Mouse (Mus musculus): ENCODE results near the gene Emilin2.

Gene Emilin2

GRCm38 (mm10) chr17:71260658-71261057, 51.1 kb downstream of the Emilin2 start:
- DNase-seq, result no peak

DNA sequence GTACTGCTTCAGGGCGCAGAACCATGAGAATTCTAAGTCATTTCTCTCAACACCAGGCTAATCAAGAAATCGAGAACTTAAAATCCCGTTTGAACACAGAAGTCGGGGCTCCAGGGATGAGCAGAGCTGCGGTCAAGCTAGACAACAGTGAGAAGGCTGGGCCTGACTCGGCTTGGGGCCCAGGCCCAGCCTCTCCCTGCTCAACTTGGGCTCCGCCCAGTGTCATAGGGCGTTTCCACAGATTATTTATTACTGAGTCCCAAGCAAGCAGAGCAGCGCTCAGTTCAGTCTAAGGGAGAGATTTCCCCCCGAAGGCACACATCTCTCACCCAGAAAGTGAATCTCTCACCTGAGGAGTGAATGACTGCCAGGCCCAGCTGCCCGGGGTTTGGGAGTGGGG, 52.1 kb downstream of the Emilin2 start:
- DNase-seq, result peak; percentile 73

- DNase-seq, result peak; percentile 34
Measured at GRCm38 (mm10) chr17:71256806-71257536, 54.8 kb downstream of the Emilin2 start.

DNA sequence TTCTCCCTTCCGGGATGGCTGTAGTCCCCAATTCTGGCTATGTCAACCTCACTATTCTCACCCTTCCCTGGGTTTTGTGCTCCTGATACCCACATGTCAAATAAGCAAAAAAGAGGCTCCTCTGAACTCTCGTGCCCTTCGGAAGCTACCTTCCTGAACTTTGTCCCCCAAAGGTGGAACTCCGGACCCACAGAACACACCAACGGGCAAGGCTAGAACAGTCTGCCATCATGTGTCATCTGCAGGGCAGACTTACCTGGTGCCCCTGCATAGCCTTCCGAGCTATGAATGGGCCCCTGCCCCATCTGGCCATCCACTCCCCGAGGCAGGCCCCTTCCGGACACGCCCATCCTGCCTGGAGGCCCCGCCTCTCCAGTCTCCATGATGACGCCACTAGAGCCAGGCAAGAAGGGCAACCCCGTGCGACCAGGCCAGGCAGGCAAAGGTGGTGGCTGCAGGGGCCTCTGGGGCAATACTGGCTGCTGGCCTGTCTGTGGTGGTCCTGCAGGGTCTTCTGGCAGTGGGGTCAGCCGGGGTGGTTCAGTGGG, 55.6 kb downstream of the Emilin2 start:
- DNase-seq, result no peak

DNA sequence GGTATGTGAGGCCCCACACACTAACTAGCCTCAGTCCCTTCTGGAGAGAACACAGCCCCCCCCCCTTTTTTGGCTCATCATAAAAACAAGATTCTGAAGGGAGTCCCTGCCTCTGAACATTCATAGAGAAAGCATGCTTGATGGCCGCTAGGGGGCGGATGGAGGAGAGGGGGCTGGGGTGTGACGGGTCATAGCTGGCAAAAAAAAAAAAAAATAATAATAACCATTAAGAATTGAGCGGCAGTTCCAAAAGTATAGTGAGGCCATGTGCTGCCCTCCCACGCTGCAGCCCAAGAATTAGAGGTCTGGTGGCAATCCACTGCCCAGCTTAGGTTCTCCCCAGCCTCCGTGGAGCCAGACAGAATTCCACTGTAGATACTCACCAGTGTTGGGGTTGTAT, 57.0 kb downstream of the Emilin2 start:
- DNase-seq, result peak; percentile 34

DNA sequence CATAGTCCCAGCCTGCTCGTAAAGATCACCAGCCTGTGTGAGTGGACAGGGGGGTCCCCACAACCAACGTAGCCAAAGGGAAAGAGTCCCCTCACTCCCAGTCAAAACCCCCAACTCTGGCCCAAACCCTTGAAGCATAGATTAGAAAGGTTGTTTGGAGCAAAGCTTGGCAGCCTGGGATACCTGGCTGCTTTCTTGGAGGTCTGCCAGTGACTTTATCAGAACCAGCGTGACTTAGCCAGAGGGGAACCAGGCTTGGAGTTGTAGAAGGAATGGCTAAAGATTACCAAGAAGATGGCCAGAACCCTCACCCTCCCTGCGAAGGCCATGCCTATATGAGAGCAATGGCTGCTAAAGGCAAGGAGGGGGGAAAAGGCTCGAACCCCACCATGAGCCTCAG, 57.7 kb downstream of the Emilin2 start:
- peak; percentile 40 for DNase-seq

DNA sequence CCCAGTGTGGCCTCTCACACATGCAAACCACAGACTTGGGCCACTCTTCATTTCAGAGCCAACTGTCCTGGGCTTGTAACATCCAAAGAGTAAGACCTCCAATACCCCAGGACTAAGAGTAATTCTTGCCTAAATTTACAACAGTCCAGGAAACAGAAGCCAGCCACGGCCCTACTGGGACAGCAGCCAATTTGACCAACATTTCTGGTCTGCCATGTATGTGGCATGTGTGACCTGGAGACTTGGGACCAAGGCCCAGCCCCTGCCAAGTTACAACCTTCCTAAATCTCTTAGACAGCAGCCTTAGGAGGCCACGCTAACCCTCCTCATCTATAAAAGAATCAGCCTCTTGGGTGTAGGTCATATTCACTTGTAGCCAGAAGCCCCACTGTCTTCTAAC, 58.4 kb downstream of the Emilin2 start:
- DNase-seq, result no peak

DNA sequence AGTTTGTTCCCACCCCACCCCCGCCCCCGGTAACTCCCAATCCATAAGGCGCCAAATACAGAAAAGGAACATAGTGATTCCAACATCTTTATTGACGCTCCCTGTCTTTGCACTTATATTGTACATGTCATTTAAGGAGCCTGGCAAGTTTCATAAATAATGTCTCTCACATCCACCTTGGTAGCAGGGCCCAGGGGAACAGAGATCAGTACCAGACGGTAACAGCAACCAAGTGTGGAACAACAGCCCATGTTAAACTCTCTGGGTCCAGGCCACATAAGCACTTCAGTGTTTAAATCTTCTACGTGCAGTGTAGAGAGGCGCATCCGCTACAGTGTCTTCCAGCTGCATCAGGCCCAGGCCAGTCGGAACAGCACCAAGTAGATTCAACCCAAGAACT, 59.7 kb downstream of the Emilin2 start:
- DNase-seq, result no peak

- no peak for DNase-seq
Measured at GRCm38 (mm10) chr17:71251601-71252001, 60.2 kb downstream of the Emilin2 start.

GRCm38 (mm10) chr17:71250819-71251600, 60.8 kb downstream of the Emilin2 start:
- DNase-seq, result peak; percentile 72

DNA sequence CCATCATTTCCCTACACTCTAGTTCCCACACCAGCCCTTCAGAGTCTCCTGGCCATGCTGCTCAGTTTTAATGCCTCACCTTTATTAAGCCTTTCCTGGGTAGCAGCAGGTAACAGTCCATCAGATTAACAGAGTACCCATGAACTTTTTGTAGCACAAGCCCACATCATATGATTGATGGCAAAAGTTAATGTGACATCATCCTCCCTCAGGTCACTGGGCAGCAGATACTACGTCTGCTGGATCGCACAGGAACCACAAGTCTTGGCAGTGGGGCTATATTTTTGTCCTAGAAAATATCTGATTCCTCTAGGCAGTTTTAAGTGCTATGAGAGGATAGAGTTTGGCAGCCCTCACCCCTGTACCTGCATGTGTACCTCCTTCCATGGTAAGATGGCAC, 61.7 kb downstream of the Emilin2 start:
- no peak for DNase-seq

DNA sequence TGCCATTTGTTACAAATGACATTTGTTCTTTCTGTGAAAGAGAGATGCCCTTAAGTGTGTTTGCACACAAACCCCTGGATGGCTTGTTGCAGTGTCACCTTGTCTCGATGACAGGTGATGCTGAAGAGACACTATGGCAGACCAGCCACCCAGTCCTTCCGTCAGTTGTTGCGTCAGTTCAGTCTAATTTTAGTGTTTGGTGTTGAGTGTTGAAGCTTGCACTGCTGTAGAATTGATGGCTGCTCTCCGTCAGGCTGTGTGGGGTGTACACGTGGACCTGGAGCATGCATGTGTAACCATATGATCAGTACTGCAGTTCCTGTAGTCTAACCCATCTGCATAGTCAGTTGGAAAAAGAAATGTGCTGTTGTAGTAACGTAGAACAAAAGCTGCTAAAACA, 62.8 kb downstream of the Emilin2 start:
- DNase-seq, result no peak

DNA sequence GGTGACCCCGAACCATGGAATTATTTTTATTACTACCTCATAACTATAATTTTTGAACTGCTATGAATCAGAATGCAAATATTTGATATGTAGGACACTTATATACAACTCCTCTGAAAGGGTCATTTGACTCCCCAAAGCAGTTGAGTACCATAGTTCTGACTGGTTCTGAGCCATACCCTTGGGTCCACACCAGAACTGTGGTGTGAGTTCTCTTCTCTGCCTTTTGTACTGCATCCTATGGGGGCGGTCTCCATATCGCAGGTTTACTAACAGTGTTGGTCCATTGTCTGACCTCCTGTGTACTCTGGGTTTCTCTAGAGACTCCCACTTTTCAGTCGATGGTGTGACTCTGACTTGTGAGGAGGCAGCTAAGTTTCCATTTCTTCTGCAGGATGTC, 65.8 kb downstream of the Emilin2 start:
- no peak for DNase-seq

GRCm38 (mm10) chr17:71245133-71245532, 66.6 kb downstream of the Emilin2 start:
- no peak for DNase-seq

DNA sequence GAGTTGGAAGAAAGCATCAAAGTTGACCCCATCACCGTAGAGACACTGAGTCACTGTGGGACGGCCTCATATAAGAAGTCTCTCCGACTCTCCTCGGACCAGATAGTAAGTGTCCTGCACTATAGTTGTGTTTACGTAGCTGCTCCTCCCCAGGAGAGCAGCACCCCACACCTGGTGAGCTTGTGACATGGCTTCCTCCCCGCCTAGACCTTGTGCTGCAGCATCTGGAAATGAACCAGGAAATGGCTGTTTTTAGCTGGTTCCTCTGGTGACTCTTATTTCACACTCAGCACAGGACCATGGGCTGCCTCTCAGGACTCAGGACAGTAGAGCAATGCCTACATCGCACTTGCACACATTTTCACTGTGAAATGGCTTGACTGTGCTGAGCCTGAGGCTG, 69.1 kb downstream of the Emilin2 start:
- DNase-seq, result no peak

DNA sequence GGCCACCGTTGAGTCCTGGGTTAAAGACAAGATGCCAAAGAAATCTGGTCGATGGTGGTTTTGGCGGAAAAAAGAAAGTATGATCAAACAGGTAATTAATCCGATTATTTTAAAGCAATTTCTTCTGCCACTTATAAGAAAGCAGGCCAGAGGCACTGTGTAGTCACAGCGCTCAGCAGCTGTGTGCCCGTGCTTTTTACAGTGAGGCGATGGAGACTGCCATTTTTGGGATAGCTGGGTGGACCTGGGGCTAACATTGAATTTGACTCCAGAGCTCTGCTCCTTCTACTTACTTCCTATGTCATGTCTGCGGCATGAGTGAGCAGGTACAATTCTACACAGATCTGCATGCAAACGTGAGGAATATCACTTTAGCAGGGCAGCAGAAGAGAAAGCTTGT, 71.0 kb downstream of the Emilin2 start:
- DNase-seq, result no peak

DNA sequence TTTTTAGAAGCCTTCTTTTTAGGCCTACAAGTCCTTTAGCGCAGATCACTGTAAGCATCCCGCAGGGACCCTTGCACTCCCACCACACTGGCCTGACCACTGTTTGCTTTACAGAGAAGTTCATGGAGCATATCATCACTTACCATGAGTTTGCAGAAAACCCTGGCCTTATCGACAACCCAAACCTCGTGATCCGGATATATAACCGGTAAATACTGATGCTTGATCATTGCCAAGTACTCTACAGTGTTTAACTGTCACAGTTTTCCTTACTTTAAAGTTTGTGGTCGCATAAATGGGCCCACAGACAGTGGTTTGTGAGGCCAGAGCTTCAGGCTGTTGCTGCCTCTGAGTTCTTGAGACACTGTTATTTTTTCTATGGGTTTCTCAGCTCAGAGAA, 73.3 kb downstream of the Emilin2 start:
- no peak for DNase-seq

DNA sequence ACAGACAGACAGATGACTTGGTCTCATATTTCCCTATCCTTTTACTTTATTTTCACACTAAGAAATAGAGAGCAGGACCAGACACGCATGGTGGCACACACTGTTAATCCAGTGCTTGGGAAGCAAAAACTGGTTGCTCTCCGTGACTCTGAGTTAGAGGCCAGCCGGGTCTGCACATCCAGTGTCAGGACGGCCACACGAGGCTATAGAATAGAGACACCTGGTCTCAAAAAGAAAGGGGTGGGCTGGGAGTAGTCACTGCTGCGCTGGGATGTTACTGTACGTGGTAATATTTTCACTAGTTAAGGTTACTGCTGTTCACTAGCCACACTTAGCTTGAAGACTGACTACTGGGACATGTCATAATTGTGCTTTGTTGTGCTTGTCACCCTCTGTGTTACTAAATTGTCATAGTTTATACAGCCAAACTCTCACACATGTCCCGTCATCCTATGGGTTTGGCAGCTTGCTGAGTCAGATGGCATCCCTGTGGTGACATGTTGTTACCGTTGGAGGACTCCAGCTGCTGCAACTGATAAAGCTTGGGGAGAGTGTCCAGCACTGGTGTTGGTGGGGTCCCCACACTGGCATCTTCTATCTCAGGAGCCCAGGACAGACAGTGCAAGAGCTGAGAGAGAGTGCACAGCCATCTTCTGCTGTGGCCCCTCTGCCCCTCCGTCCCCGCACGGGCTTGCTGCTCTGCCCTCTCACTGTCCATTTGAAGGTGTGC, 76.4 kb downstream of the Emilin2 start:
- no peak for DNase-seq

- no peak for DNase-seq
Measured at GRCm38 (mm10) chr17:71234041-71234594, 77.7 kb downstream of the Emilin2 start.

DNA sequence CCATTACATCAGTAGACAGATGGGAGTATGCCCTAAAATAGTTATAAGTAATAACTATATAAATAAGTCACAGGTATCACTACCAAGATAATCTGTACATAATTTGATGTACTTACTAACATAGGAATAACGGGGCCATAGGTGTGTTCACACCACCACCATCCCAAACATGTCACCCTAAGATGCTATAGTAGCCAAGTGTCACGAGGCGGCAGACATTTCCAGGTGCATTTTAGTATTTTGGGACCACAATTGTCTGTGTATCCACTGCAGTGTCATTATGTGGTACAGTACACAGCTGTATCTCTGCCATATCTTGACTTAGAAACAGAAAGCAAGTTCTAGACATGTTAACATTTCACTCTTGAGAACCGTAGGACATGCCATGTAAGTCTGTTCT, 78.6 kb downstream of the Emilin2 start:
- DNase-seq, result no peak

GRCm38 (mm10) chr17:71231998-71232397, 79.8 kb downstream of the Emilin2 start:
- DNase-seq, result no peak

- no peak for DNase-seq
Measured at GRCm38 (mm10) chr17:71230108-71230709, 81.6 kb downstream of the Emilin2 start.

DNA sequence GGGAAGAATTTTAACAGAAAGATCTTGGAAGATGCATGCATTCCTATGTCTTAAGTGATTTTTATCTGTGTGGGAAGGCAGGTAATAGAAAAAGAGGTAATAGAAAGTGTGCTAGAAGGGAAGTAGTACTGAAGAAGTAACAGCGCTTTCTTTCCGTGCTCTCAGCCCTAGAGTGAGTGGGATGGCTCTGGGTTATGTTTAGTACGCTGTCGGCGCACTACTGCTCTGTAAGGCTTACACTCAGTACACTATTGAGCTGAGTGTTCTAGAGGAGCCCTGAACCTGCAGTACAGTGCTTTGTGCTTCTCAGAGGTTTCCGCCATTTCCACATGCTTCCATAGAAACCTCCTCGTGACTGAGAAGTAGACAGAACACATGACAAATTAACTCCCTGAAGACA, 83.1 kb downstream of the Emilin2 start:
- DNase-seq, result no peak
